Mouse (Mus musculus) kidney, postnatal 10 days (tissue): ENCODE data around the gene Tmem59l.

Experiments
- DNase-seq: peaks from one replicate; pipeline ENCODE4 v3.0.0; 2021; ENCODE audit warnings: mixed read lengths

Tmem59l gene

DNA sequence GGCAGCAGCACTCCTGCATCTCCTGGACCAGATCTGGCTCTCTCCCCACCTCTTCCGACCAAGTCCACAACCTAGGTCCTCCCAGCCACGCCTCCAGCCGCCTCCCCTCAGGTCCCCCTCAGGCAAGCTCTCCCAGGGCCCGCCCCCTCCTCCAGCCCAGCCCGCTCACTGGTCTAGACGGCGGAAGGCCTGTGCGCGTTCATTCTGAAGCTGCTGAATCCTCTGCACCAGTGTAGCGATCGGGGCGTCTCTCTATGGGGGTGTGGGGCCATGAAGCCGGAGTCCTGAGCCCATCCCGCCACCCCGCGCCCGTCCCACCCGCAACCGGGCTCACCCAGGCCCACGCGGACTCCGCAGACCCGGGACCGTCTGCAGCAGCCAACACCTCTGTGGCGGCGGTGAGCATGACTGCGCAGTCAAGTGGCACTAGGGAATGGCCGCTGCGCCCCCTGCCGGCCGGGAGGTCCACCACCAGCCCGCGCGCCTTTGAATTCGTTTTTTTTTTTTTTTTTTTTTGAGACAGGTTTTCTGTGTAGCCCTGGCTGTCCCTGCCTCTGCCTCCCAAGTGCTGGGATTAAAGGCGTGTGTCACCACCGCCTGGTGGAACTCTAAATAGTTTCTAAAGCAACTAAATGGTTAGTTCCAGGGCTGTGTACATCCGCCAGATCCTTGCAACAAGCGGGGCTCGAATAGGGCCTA, 19.3 kb upstream of the Tmem59l start, which contains the start of gene Rex1bd:
Gene Rex1bd, minus strand, starts transcription at position 425 of the 699 bp plus-strand sequence.
- DNase-seq: peak; percentile 97

DNA sequence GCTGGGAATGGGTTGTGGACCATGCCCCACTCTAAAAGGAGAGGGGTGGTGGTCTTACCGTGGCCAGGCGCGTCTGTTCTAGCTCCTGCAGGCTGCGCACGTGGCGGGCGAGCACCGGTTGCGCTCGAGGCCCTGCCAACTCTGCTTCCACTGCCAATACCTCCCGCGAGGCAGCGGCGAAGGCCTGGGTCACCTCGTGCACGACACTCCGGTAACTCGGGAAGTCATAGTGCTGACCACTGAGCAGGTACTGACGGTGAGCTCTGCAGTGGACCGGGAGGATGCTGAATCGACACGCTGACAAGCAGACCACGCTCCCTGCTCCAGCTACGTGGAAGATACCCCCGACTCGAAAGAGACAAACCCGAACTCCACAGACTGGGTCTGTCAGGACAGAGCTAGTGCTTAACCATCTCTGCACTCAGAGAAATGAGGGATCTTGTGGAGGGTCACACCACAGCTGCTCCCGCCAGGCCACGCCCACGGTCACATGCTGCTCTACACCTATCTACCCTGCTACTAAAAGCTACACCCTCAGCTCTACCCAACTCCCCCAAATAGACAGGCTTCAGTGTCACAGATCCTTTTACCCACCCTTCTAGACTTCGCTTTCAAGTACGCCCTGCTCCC, 18.7 kb upstream of the Tmem59l start:
- DNase-seq: peak; percentile 42

DNA sequence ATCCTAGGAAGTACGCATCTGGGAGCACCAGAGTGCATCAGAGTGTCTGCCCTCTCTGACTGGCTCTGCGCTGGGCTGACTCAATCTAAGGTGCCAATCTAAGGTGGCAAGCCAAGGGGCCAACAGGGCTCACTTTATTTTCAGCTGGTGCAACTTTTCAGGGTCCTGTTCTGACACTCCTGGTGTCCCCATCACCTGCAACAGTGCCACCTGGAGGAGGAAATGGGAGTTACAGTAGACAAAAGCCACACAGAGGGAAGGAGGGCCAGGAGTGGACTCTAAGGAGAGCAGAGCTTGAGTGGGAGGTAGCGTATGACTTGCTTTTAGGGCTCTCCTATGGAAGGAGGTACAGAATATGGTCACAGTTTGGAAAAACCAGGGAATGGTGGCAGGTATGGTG, 17.7 kb upstream of the Tmem59l start:
- DNase-seq: peak; percentile 89

DNA sequence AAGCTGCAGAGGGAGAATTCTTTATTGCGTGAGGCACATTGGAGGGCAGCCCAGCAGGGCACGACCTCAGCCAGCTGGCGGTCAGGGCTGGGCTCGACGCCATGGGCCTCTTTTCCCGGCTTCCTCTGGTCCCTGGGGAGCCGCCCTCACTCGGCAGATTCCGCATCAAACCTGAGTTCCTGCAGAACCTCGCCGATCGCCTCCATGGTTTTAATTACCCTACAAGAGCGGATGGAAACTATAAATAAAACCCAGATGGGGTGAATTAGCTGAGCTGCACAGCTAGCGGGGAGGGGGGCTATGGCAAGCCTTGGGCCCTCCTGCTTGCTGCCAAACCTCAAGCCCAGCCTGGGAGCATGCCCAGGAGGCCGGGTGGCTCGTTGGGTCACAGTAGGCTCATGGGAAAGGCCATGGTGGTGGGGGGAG, 17.1 kb upstream of the Tmem59l start:
- peak; percentile 85 for DNase-seq

DNA sequence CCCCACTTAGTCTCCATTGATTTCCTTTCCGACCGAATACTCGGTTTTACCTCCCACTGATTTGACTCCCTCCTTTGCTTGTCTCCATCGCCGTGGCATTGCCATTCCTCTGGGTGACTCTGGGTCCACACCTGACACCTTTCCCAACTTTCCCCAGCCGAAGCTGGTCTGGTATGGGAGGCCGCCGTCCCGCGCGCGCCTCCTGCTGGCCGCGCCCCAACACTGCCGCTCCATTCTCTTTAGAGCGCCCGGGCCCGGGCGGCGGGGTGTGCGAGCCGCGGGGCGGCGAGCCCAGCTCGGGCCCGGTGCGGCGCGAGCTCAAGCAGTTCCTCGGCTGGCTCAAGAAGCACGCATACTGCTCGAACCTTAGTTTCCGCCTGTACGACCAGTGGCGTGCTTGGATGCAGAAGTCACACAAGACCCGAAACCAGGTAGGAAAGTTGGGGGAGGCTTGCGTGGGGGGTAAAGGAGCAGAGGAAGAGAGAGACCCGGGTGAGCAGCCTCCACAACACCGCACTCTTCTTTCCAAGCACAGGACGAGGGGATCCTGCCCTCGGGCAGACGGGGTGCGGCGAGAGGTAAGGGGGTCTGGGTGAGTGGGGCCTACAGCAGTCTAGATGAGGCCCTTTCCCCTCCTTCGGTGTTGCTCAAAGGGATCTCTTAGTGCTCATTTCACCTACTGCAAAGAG, 16.0 kb upstream of the Tmem59l start:
- peak; percentile 85 for DNase-seq

DNA sequence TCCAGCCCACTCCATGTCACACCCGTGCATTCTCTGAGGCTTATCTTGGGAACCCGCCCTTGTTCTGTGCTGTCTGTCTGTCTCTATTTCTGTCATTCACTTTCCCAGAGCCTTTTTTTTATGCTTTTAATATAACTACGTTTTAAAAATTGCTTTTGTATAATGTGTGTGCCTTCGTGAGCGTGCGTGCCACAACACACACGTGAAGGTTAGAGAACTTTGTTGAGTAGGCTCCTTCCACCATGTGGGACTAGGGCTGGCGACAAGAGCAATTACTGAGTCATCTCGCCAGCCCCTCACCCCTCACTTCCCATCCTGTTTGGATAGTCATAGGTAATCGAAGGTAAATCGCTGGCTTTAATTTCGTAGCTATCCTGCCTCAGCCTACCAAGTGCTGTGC, 15.4 kb upstream of the Tmem59l start:
- no peak for DNase-seq

DNA sequence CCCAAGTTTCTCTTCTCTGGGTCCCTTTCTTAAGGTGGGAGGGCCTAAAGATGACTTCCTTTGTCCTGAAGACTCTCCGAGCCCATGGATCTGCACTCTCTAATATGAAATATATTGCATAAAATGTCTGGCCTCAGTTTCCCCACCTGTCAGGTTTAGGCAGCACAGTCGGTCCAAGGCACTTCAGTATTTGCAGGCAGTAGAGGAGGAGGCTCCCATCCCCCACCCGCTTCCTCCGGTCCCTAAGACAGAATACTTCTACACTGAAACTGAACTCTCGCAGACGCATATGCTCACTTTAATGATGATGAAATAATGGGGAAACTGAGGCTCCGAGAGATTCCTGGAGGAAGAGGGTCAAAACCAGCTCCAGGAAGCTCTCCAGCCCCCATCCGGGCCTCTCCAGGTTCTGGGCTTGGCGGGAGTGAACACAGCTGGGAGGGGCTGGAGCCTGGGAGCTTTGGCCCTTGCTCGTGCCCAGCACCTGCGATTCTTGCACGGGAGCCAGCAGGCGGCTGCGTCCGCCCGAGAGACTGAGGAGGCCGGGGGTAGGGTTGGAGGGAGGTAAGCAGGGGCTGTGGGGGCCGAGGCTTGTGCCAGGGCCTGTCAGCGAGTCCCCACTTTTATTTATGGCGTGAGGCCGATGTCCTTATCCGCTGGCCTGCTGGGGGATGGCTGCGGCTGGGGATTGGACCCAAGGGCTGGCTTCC, 14.8 kb upstream of the Tmem59l start:
- DNase-seq: peak; percentile 40

DNA sequence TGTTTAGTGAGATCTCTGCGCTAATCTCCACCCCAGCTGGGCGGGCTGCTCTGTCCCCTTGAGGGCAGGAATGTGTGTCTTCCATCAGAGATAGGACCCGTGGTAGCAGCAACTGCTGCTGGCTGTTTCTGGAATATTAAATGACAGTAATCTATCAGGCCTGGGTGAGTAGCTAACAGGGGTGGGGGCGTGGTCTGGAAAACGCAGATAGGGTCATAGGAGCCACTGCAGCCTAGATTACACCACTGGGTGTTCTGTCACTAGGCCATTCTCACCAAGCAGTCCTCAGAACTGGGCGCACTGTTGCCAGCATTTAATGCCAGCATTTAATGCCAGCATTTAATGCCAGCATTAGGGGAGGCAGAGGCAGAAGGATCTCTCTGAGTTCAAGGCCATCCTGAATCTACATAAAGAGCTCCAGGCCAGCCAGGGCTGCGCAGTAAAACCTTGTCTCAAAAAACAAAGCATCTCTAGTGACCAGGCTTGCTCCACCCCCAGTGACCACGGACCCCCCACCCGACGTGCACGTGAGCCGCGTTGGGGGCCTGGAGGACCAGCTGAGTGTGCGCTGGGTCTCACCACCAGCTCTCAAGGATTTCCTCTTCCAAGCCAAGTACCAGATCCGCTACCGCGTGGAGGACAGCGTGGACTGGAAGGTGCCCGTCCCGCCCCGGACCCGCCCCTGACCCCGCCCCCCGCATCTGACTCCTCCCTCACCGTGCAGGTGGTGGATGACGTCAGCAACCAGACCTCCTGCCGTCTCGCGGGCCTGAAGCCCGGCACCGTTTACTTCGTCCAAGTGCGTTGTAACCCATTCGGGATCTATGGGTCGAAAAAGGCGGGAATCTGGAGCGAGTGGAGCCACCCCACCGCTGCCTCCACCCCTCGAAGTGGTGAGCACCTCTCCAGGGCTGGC, 13.5 kb upstream of the Tmem59l start:
- peak; percentile 41 for DNase-seq

DNA sequence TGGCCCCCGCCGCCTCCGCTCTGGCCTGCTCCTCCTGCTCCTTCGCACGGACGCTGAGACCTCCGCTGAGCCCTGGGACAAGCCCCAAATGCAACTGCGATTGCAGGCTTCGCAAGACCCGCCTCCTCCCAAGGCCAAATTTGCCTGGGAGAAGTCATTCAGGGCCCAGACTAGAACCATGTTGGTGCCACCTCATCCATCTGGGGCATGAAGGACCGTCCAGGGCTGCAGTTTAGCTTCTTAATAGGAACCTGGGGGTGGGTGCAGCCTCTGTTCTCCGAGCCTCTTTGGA, 8.6 kb upstream of the Tmem59l start:
- no peak for DNase-seq

DNA sequence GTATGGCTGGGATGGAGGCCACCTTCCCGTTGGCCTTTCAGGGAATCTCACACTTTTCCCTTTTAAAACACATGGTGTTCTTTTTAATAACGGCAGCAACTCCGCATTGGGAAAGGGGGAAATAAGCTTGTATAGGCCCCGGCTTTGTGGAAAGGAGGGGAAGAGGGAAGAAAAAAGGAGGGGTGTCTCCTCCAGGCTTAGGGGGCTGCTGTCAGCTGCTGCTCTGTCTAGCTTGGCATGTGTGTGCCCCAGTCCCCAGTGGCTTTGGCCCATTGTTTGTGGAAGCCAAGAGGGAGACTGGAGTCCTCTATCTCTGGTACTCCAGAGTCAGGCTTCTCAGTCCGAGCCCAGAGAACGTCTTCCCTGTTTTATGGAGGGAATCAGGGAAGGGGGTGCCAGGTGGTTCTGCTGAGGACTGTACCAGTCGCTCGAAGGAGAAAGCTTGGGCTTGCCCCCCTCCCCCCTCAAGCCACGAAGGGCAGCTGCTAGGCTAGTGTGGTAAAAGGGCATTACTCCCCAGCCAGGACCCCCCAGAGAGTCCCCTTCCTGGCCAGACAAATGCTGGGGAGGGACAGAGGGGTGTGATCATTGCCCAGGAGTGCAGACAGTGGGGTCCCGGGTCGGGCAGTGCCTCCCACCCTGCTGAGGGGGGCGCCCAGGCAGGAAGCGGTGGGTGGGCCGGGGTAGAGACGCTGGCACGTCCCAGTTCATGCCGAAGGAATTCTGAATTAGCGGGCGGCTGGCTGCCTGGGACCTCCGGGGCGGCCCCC, 8.0 kb upstream of the Tmem59l start:
- no peak for DNase-seq

DNA sequence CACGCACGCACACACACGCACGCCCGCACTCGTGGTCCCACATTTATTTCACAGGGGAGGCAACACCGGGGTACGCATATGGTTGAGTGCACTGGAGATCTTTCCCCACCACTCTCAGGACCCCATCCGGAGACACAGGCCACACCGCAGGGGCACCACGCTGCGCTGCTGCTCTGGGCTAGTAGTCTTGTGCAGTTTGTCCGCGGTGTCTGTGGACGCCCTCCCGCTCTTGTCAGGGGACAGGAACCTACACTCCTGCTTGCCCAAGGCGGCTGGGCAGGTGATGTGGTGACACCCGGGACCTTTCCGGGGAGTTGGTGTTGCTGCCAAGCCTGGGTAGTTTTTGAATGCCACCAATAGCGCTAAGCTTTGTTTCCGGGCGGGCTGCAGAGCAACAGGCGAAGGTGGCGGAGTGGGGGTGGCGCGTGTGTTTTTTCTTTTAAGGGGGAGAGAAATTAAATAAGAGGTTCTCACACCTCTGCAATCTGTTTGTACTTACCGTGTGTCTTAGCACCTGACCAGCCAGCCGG, 7.3 kb upstream of the Tmem59l start:
- no peak for DNase-seq

DNA sequence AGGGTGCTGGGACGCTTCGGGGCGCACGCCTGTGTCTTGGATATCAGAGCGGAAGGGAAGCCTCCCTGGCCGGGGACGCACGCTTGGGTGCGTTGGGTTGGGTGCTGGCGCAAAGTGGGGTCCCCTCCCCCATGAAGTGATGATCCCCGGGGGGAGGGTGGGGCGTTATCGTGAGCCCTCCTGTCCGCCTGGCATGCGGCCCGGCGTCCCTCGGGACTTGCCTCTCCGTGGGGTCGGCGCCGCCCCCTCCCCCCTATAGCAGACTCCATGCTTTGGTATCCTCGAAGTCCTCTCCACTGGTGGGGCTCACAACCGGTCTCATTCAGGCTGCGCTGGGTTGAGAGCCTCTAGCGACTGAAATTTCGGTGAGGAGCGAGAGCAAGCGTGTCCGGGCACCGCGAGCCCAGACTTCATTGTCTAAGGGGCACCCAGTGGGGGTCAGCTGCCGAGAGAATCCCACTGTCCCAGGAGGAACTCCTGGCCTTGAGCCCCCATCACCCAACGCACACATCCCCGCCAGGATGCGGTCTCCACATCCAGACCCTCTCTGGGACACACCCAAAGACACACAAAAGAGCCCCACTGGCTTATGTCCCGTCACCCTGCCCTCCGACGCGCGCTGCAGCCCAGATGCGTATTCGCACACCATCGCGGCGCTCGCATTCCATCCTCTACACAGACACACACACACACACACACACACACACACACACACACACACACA, 6.7 kb upstream of the Tmem59l start:
- DNase-seq: no peak

DNA sequence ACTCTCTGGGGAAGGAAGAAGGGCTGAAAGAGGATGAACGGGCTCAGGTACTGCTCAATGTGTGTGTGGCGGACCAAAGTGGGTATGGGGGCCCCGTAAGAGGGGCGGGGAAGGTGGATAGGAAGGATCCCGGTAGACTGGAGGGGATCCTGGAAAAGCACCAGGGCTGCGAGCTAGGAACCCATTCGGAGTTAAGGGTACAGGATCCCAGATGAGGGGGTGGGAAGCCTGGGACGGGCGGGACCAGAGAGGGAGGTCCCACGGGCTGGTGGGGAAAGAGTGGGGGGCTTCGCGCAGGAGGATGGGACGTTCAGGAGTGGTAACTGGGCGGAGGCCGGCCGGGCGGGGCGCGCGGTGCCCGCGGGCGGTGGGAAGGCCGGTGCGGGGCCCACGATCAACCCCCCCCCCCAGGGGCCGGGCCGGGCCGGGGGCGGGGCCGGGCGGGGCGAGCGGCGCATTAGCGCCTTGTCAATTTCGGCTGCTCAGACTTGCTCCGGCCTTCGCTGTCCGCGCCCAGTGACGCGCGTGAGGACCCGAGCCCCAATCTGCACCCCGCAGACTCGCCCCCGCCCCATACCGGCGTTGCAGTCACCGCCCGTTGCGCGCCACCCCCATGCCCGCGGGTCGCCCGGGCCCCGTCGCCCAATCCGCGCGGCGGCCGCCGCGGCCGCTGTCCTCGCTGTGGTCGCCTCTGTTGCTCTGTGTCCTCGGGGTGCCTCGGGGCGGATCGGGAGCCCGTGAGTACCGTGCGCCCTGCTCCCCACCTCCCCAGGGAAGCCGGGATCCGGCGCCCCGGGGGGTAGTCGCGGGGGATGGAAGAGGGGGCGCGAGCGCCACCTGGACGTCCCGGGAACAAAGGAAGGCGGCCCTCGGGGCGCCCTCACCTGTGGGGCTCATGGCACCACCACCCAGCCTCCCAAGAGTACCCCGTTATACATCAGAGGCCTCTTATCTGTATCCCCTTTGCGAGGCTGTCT, 5.8 kb upstream of the Tmem59l start, which contains the start of gene Crlf1:
Gene Crlf1, plus strand, starts transcription at position 495 of the 977 bp plus-strand sequence.
- no peak for DNase-seq

DNA sequence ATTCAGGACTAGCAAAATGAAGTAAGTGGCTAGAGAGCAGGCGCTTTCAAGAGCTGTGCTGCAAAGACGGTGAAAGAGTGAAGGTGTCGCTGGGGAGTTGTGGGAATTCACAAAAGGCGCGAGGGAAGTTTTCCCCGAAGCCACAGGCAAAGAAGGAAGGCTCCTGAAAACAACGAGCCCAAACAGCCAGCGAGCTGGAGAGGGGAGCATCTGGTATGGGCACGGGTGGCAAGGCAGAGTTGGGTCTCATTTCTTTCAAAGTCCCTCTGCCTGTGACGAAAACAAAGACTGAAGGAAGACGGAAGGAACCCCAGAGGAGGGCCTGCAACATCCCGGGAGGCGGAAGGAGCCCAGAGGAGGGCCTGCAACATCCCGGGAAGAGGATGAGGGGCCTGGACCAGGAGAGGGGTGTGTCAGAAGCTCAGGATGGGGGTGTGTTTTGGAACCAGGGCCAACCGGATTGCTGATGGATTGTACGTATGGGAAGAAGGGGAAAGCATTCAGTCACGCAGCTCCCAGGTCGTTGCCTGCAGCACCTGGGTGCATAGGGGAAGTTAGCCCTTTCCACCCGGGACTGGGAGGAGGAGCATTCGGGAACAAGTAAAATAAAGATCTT, 3.8 kb upstream of the Tmem59l start:
- no peak for DNase-seq

DNA sequence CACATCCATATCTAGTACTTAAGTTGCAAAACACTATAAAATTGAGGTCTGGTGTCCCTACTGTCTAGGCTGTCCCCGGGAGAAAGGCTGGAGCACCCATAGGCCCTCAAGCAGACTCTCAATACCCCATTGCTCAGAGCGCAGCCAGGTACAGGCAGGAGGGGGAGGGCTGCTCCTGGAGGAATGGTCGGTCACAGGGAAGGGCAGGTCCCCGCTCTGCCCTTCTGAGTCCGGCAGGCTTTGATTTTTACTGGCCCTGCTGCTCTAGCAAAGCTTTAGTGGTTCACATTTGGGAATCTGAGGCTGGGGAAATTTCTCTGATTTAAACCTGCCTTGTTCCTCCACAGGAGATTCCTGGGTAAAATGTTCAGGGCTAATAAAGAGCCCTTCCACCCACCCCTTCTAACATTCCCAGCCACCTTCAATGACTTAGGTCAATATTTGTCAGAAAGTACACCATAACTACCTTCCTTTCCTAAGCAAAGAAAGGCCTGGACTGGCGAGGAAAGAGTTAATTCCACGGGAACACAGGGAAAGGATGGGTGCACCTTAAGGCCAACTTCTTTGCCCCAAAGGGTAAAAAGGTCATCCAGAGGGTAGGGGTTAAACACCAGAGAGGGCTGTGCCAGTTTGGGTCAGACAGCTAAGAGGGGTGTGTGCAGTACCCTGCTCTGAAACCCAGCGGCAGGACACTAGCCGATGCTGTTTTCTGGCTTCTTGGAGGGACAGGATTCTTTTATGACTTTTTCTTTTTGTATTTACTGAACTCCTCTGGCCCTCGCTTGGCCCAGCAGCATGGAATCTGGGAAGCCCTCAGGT, 3.1 kb upstream of the Tmem59l start:
- no peak for DNase-seq

DNA sequence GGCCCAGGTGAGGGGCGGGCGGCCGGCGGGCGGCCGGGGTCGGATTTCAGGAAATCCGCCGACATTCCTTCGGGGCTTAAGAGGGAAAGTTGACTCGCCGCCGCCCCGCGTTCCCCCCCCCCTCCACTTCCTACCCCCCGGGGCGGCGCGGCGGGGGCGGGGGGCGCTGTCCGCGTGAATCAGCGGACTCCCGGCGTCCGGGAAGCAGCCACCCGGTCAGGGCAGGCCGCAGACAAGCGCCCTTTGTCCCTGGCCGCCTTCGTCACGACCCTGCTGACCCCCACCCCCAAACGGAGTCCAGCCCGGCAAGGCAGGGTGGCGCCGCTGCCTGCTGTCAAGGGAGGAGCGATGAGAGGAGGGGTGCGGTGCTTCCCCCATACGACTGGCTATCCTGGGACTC, 2.4 kb upstream of the Tmem59l start:
- peak; percentile 60 for DNase-seq

DNA sequence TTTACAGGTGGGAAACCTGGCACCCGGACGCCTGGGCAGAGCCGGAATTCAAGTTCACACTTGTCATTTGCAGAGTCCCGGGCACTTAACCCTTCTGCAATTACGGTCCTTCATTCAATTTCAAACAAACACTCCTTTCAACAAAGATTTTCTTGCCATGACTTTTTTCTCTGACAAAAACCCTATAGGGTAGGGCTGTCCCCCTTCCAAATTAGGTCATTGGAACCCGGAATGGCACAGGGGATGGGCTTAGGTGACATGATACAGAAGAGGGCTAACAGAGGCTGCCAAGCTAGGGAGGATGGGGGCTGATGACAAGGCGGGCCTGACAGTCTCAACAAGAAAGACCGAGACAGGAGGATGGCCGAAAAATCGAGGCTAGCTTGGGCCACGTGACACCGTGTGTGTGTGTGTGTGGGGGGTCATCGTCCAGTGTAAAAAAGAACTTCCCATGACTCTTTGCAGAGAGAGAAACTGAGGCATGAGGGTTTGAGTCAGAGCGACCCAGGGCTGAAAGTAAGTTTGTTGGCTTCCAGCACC, 1.8 kb upstream of the Tmem59l start:
- no peak for DNase-seq
